Mouse (Mus musculus): ENCODE measurements around the gene Wrap53. TPM values are rescaled to one million over a fixed set of nuclear protein-coding genes. Genes with fewer than 3 reads are reported as not detected.
"Not testable (repeated sequence)": the region's sequence is repeated elsewhere in the genome, so short reads cannot be mapped to it uniquely, and the experiment has no call there.

Wrap53 gene
- polyA plus RNA-seq, 1 experiment from 2014 or later: 14.7 TPM

DNA sequence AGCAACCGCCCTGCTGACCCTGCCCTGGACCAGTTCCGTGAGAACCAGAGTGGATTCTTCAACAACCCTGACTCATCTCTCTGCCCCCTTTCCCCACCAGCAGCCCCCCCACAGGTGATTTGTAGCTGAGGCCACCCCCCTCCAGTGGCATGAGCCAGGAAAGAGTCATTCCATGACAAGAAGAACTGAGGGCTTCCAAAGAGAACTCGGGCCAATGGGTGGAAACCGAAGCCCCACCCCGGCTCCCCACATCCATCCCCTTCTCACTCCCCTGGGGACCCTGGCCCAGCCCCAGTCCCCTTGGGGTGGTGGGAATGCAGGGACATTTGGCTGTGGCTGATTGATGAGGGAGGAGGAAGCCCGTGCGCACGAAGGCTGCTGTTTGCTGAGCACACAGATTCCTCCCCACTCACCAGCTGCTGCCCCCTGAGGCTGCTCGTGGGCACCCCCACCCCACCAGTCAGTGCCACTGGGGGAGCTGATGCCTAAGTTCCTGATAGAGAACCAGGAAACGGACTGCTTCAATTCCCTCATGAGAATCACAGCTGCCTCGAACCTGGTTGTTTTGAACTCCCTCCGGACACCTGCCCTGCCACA, 30.9 kb downstream of the Wrap53 start, which contains the start of gene Dnah2:
TSS of gene Dnah2 (minus strand) at position 51 of the 597 bp plus-strand sequence.
- Histone ChIP-seq H3K9me3 (ENCODE audit: control insufficient read depth) (no peaks in the 10 kb centered on the region), H3K27ac (ENCODE audit: low read depth, low read length) (no peak within 1 kb of the TSS), H3K4me2 (replicated peaks; ENCODE audit: low read depth) (no peak within 1 kb of the TSS), H3K27me3 (replicated peaks; ENCODE audit: control insufficient read depth, insufficient read depth, low read length) (no peaks in the 10 kb centered on the region), H3K4me3 (ENCODE audit: low read depth, low read length) (no peak within 1 kb of the TSS), H3K9ac (ENCODE audit: low read depth, low read length) (no peak within 1 kb of the TSS), H3K4me1 (replicated peaks; ENCODE audit: control insufficient read depth, insufficient read depth, low read length) (0 out of 2 replicates have a peak, but pooled peaks cover 4% of the 10 kb centered on the region), H3K36me3 (ENCODE audit: control insufficient read depth, insufficient read depth) (no peaks in the 10 kb centered on the region)
- no peak for ATAC-seq
- TF ChIP-seq CTCF (IDR thresholded peaks at IDR 0.05; ENCODE audit: low read depth): 0 out of 2 replicates have a peak, but pooled peaks have one; percentile 15
- WGBS: 37% methylated on average over 12 of the region's 12 CpGs

DNA sequence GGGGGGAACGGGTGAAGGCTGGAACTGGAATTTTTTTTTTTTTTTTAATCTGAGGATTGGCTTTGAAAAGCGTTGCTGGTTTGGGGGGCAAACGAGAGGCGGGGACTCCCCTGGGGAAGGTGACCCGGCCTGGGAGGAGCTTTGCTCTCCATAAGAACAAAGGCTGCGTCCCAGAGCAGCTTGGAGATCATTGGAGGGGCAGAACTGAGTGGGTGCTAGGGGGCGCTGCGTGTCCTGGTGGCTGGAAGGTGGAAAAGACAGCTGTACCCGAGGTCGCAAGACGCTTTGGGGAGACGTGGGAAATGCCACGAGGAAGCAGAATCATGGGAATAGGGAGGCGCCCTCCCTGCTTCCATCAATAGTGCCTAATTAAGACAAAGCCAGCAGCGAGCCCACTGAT, 33.0 kb downstream of the Wrap53 start:
- Histone ChIP-seq H3K4me1 (replicated peaks; ENCODE audit: control insufficient read depth, insufficient read depth, low read length) (0 out of 2 replicates have a peak, but pooled peaks cover 4% of the 10 kb centered on the region), H3K36me3 (ENCODE audit: control insufficient read depth, insufficient read depth) (no peaks in the 10 kb centered on the region), H3K4me2 (replicated peaks; ENCODE audit: low read depth) (peak overlapping the region; percentile 83), H3K4me3 (ENCODE audit: low read depth, low read length) (peak overlapping the region; percentile 53), H3K9ac (ENCODE audit: low read depth, low read length) (peak overlapping the region; percentile 38), H3K9me3 (ENCODE audit: control insufficient read depth) (no peaks in the 10 kb centered on the region), H3K27me3 (replicated peaks; ENCODE audit: control insufficient read depth, insufficient read depth, low read length) (no peaks in the 10 kb centered on the region), H3K27ac (ENCODE audit: low read depth, low read length) (peak overlapping the region; percentile 62)
- peak; percentile 28 for ATAC-seq
- peak; percentile 66 for TF ChIP-seq CTCF (IDR thresholded peaks at IDR 0.05; ENCODE audit: low read depth)
- WGBS: 1% methylated on average over 15 of the region's 15 CpGs

DNA sequence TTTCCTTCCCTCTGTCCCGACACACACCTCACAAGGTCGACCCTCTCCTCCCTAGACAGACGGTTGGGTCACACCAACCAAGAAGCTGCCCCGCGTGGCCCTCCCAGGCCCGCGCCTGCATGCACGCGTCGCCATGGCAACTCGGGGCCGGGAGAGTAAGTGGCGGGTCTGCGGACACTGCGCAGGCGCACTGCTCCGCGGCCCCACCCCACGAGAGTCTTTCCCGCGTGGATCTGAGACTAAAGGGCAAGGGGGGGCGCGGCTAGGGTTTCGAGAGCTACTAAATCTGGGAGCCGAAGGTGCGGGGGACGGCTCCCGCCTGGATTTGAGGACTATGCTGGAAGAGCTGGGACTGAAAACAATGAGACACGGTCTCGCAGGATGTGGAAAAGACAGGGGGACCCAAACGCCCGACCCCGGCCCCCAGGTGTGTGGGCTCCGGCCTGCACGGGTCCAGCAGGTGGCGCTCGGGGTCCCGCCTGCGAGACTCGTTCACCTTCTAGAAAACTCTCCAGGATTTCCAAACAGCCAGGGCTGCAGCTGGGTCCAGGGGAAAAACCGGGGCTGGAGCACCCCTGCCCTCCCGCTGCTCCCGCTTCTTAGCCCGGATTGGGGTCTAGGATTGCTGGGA, 33.5 kb downstream of the Wrap53 start:
- Histone ChIP-seq H3K4me2 (replicated peaks; ENCODE audit: low read depth) (peak overlapping the region; percentile 83), H3K27ac (ENCODE audit: low read depth, low read length) (peak overlapping the region; percentile 62), H3K4me1 (replicated peaks; ENCODE audit: control insufficient read depth, insufficient read depth, low read length) (0 out of 2 replicates have a peak, but pooled peaks cover 4% of the 10 kb centered on the region), H3K27me3 (replicated peaks; ENCODE audit: control insufficient read depth, insufficient read depth, low read length) (no peaks in the 10 kb centered on the region), H3K9ac (ENCODE audit: low read depth, low read length) (peak overlapping the region; percentile 38), H3K4me3 (ENCODE audit: low read depth, low read length) (peak overlapping the region; percentile 53), H3K36me3 (ENCODE audit: control insufficient read depth, insufficient read depth) (no peaks in the 10 kb centered on the region), H3K9me3 (ENCODE audit: control insufficient read depth) (no peaks in the 10 kb centered on the region)
- WGBS: under 1% methylated on average over 44 of the region's 44 CpGs
- TF ChIP-seq CTCF (IDR thresholded peaks at IDR 0.05; ENCODE audit: low read depth): peak; percentile 73
- peak; percentile 66 for ATAC-seq

DNA sequence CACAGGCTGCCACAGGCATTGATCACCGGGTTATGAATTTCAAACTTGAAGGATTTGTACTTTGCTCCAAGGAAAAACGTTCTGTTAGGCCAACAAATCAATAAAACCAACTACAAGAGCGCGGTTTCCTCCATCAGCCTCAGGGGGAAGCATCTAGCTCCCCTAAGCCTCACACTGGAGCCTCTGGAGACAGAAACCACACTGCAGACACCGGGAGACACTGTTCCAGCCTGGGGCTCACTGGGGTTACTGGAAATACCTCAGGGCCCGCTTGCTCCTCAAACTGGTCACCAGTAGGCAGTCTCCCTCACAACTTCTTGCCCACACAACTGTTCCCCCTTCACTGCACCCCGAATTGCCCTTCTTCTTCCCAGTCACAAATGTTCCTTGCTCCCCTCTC, 34.1 kb downstream of the Wrap53 start:
- Histone ChIP-seq H3K4me1 (replicated peaks; ENCODE audit: control insufficient read depth, insufficient read depth, low read length) (0 out of 2 replicates have a peak, but pooled peaks cover 4% of the 10 kb centered on the region), H3K27ac (ENCODE audit: low read depth, low read length) (peak overlapping the region; percentile 62; the same call in 1 of the 2 replicates), H3K4me3 (ENCODE audit: low read depth, low read length) (peak overlapping the region; percentile 53), H3K9me3 (ENCODE audit: control insufficient read depth) (no peaks in the 10 kb centered on the region), H3K27me3 (replicated peaks; ENCODE audit: control insufficient read depth, insufficient read depth, low read length) (no peaks in the 10 kb centered on the region), H3K9ac (ENCODE audit: low read depth, low read length) (peak overlapping the region; percentile 38), H3K36me3 (ENCODE audit: control insufficient read depth, insufficient read depth) (no peaks in the 10 kb centered on the region), H3K4me2 (replicated peaks; ENCODE audit: low read depth) (peak overlapping the region; percentile 83)
- no peak; the same call in 1 of the 2 replicates for ATAC-seq
- 12% methylated on average over 7 of the region's 7 CpGs for WGBS
- no peak; the same call in 1 of the 2 replicates for TF ChIP-seq CTCF (IDR thresholded peaks at IDR 0.05; ENCODE audit: low read depth)

DNA sequence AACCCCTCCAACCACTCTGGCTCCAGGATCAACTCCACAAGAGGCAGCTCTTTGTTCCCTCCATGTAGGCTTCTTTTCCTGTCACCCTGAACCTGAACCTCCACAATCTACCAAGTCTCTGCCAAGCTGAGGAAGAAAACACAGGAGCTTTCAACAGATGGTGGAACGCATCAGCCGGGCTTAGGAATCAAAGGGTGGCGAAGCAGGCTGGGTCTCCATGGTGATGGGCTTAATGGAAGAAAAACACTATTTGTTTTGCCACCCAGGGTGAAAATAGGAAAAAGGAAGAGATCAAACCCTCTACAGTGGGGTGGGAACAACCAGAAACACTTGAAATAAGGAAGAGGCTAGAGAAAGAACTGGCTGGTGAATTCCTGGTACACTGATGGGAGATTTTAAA, 36.5 kb downstream of the Wrap53 start:
- no peaks in the 10 kb centered on the region for H3K36me3 ChIP-seq (ENCODE audit: control insufficient read depth, insufficient read depth)
- WGBS: 60% methylated on average over 3 of the region's 3 CpGs
- ATAC-seq: no peak
- 0 out of 2 replicates have a peak, but pooled peaks cover 4% of the 10 kb centered on the region for H3K4me1 ChIP-seq (replicated peaks; ENCODE audit: control insufficient read depth, insufficient read depth, low read length)
- no peaks in the 10 kb centered on the region for H3K9me3 ChIP-seq (ENCODE audit: control insufficient read depth)
- H3K4me3 ChIP-seq (ENCODE audit: low read depth, low read length): no peak overlapping the region
- no peak for TF ChIP-seq CTCF (IDR thresholded peaks at IDR 0.05; ENCODE audit: low read depth)
- H3K27me3 ChIP-seq (replicated peaks; ENCODE audit: control insufficient read depth, insufficient read depth, low read length): no peaks in the 10 kb centered on the region
- H3K9ac ChIP-seq (ENCODE audit: low read depth, low read length): no peak overlapping the region
- H3K27ac ChIP-seq (ENCODE audit: low read depth, low read length): no peak overlapping the region
- H3K4me2 ChIP-seq (replicated peaks; ENCODE audit: low read depth): no peak overlapping the region

DNA sequence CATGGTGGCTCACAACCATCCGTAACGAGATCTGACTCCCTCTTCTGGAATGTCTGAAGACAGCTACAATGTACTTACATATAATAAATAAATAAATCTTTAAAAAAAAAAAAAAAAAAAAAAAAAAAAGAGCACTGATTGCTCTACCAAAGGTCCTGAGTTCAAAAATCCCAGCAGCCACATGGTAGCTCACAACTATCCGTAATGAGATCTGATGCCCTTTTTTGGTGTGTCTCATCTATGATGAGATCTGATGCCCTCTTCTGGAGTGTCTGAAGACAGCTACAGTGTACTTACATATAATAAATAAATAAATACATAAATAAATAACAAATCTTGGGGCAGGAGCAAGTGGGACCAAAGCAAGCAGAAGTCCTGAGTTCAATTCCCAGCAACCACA, 38.3 kb downstream of the Wrap53 start:
- H3K9me3 ChIP-seq (ENCODE audit: control insufficient read depth); ATAC-seq; H3K4me3 ChIP-seq (ENCODE audit: low read depth, low read length); H3K27ac ChIP-seq (ENCODE audit: low read depth, low read length); H3K4me2 ChIP-seq (replicated peaks; ENCODE audit: low read depth); H3K9ac ChIP-seq (ENCODE audit: low read depth, low read length); H3K27me3 ChIP-seq (replicated peaks; ENCODE audit: control insufficient read depth, insufficient read depth, low read length); H3K36me3 ChIP-seq (ENCODE audit: control insufficient read depth, insufficient read depth): not testable (repeated sequence)
- 79% methylated on average over 1 of the region's 3 CpGs for WGBS
- peaks cover 11% of the 10 kb centered on the region; the same call in 1 of the 2 replicates for H3K4me1 ChIP-seq (replicated peaks; ENCODE audit: control insufficient read depth, insufficient read depth, low read length)
- TF ChIP-seq CTCF (IDR thresholded peaks at IDR 0.05; ENCODE audit: low read depth): 0 out of 2 replicates have a peak, but pooled peaks have one; percentile 3

Data from intestine, postnatal 0 days (tissue).